Mouse (Mus musculus) bone marrow macrophage, adult 2 months (primary cell): Measurements from ENCODE around the gene Rbm4b. TPM values are rescaled to one million over a fixed set of nuclear protein-coding genes. Genes with fewer than 3 reads are reported as not detected.
"Not testable (repeated sequence)": the region's sequence is repeated elsewhere in the genome, so short reads cannot be mapped to it uniquely, and the experiment has no call there.

ENCODE experiments used
- H3K27ac ChIP-seq: 2 replicates; pipeline ENCODE4 v1.5.1; 2012; ENCODE audit warnings: low read depth, low read length; ENCODE audit not compliant: insufficient read depth
- H3K4me1 ChIP-seq: 2 replicates; pipeline ENCODE4 v1.6.1; 2012; ENCODE audit warnings: low read length; ENCODE audit not compliant: control insufficient read depth, insufficient read depth
- H3K4me3 ChIP-seq: 2 replicates; pipeline ENCODE4 v1.5.1; 2012; ENCODE audit warnings: mild to moderate bottlenecking, low read length, moderate library complexity; ENCODE audit not compliant: insufficient read depth
- CTCF ChIP-seq: IDR thresholded peaks from 2 replicates; pipeline ENCODE4 v1.5.1; 2012; ENCODE audit warnings: low read depth, mild to moderate bottlenecking, low read length, moderate library complexity
- POLR2A ChIP-seq: IDR thresholded peaks from 2 replicates; pipeline ENCODE4 v1.6.1; 2012; ENCODE audit warnings: mild to moderate bottlenecking, low read depth, low read length, borderline replicate concordance
- polyA plus RNA-seq: library from polyadenylated mRNA; stranded (reverse); fragments of >200 nt; gene quantifications from 2 replicates; pipeline ENCODE4 v1.2.4, GENCODE M21; 2012; ENCODE audit not compliant: missing spikeins, insufficient read depth, insufficient read length

Rbm4b gene
- polyA plus RNA-seq, 1 experiment, result 6.2 TPM

DNA sequence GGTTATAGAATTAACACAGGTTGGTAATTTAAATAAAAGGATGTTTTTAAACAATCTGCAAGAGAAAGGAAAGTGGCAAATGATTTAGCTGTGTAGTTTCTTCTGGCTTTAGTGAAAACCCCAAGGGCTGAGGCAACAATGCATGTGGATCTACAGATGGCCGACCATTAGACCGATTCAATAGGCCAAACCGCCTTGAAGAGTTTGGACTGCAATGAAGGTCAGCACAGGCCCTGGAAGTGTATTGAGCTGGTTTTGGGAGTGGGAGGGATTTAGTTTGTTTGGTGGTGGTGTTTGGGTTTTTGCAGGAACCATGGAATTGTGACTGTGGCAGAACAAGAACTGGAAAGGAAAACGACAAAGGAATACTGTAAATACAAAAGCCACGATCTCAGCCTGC lies 42.8 kb downstream of the Rbm4b start:
- Histone ChIP-seq H3K4me3 (no peak overlapping the region), H3K27ac (no peak overlapping the region), H3K4me1 (peaks cover 4% of the 10 kb centered on the region)
- no peak for TF ChIP-seq CTCF
- no peak for TF ChIP-seq POLR2A

DNA sequence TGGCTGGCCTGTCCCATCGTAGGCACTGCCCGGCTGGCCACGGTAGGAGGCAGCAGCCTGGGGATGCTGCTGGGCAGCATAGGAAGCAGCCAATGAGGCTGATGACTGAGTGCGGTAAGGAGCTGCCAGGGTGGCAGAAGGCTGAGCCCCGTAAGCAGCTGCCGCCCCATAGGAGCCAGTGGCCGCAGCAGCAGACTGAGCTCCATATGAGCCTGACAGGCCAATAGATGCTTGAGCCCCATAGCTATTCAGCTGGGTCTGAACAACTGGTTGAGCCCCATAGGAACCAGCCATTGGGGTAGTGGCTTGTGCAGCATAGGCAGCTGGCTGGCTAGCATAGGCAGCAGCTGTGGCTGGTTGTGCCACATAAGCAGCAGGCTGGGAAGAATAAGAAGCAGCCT lies 46.4 kb downstream of the Rbm4b start:
- TF ChIP-seq POLR2A, result no peak
- TF ChIP-seq CTCF, result no peak
- H3K4me1 ChIP-seq, result peaks cover 2% of the 10 kb centered on the region
- H3K4me3 ChIP-seq, result no peak overlapping the region
- H3K27ac ChIP-seq, result no peak overlapping the region

DNA sequence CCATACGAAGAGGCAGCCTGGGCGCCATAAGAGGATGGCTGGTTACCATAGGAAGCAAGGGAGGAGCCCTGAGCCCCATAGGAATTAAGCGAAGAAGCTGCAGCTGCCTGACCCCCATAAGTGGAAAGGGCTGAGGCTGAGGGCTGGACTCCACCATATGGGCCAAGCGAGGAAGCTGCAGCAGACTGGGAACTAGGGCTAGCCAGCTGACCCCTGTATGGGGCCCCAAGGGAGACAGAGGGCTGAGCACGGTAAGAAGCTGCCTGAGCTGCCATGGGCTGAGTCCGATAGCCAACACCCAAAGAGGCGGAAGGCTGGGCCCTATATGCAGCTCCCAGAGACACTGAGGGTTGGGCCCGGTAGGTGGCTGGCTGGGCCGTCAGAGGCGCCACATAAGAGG lies 47.0 kb downstream of the Rbm4b start:
- H3K27ac ChIP-seq, result no peak overlapping the region
- no peak overlapping the region for H3K4me3 ChIP-seq
- no peak for TF ChIP-seq POLR2A
- TF ChIP-seq CTCF, result no peak
- peaks cover 7% of the 10 kb centered on the region for H3K4me1 ChIP-seq

DNA sequence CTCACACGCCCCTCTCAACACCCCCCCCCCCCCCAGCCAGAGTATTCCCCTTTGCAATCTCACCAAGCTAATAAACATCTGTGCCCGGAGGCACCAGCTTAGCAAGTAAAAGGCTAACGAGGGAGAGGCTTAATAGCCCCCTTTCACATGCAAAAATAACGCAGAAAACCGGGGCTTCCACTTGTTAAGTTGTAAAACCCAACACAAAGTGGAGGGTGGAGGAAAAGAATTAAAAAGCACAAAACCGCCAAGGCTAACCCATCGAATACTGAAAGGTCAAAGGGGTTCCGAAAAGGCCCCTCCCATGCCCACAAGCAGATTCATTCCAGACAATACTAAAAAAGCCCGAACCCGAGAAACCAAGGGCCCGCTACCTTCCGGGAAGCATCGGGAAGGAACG lies 54.0 kb downstream of the Rbm4b start:
- peak overlapping the region; percentile 71 for H3K27ac ChIP-seq

DNA sequence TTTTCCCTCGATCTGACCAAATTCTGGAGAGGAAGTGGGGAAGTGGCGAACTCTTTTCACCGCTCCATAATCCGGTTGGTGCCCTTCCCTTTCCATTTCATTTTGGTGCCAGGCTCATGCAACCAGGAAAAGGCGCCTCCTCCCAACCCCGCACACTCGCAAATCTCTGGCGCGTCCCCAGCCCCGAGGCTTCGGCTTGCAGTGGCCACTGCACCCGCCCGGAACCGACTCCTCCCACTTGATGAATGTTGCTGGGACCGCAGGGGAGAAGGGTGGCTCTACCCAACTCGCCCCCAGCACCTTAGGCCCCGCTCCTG lies 54.4 kb downstream of the Rbm4b start:
- Histone ChIP-seq H3K4me3 (peak overlapping the region; percentile 90), H3K27ac (peak overlapping the region; percentile 71), H3K4me1 (peaks cover 10% of the 10 kb centered on the region)
- TF ChIP-seq POLR2A, result no peak
- no peak for TF ChIP-seq CTCF

More for the DNA sequence above, 54.0 kb downstream of the Rbm4b start:
- no peak for TF ChIP-seq POLR2A
- no peak for TF ChIP-seq CTCF
- Histone ChIP-seq H3K4me1 (peaks cover 10% of the 10 kb centered on the region), H3K4me3 (peak overlapping the region; percentile 90)

DNA sequence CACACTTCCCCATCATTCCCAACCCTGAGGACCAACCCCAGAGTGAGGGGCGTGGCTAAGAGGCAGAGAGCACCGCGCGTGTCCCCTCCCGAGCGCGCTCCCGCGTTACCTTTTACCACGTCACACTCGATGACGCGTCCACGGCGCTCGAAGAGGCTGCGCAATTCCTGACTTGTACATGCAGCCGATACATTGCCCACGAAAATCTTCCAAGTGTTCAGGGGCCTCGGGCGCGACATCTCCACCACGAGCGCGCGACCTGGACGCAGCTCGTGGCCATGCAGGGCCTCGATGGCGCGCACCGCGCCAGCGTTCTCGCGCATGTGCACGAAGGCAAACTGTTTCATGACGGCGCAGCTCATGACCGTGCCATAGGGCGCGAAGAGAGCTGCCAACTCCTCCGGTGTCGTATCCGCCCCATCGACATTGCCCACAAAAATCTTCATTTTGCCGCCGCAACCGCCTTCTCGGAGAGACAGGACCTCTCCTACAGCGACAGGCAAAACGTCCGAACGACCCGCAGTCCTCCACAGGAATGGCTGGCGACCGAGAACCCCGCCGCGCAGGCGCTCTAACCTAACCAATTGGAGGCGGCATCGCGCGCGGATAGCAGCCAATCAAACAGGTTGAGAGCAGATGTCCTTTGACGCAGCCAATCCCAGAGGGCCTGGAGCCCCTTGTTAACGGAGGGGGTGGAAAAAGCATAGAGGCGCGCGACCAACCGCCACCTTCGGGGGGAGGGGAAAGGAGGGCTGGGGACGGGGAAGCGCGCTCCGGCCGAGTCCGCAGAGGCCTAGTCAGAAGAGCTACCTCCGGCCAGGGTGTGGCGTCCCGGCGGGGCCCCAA lies 55.0 kb downstream of the Rbm4b start, which contains the start of the genes Gm21992 and Rbm14:
Gm21992 (minus strand) TSS at position 550 of the 846 bp plus-strand sequence.
Rbm14 (minus strand) TSS at position 572 of the 846 bp plus-strand sequence.
- no peak for TF ChIP-seq CTCF
- peak; percentile 81 for TF ChIP-seq POLR2A
- peak within 1 kb of the TSS; percentile 80 for H3K27ac ChIP-seq
- peaks cover 10% of the 10 kb centered on the region for H3K4me1 ChIP-seq
- H3K4me3 ChIP-seq, result peak within 1 kb of the TSS; percentile 90

DNA sequence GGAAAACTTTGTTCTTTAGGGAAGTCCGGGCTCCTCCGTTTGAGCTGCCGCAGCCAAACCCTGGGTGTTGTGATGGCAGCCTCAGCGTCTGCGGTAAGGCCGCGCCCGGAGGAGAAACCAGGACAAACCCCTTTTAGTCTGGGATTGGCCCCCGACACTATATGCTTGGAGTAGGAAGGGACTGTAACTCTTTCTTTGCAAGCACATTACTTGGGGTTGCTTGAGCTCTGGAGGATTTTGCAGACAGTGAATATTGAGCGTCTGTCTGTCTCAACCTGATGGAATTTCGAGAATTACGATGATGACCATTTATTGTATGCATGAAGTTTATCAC lies 55.6 kb downstream of the Rbm4b start:
- Histone ChIP-seq H3K4me1 (peaks cover 10% of the 10 kb centered on the region), H3K4me3 (peak overlapping the region; percentile 70)
- TF ChIP-seq POLR2A, result no peak; the same call in 1 of the 2 replicates
- TF ChIP-seq CTCF, result no peak

DNA sequence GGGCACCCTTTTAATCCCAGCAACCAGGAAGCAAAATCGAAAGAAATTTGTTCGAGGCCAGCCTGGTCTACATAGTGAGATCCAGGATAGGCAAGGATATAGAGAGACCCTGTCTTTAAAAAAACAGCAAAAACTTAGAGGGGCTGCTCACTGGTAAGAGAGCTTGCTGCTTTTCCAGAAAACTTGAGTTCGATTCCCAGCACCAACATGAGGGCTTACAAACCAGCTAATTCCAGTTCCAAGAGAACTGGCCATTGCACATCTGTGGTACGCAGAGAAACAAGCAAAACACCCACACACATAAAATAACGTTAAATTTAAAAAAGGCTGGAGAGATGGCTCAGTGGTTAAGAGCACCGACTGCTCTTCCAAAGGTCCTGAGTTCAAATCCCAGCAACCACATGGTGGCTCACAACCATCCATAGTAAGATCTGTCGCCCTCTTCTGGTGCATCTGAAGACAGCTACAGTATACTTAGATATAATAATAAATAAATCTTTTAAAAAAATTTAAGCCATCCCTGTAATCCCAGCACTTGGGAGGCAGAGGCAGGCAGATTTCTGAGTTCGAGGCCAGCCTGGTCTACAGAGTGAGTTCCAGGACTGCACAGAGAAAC lies 56.1 kb downstream of the Rbm4b start:
- H3K4me1 ChIP-seq, result not testable (repeated sequence)
- Histone ChIP-seq H3K27ac (peak overlapping the region; percentile 80; the same call in 1 of the 2 replicates), H3K4me3 (peak overlapping the region; percentile 70)

More for the DNA sequence above, 55.6 kb downstream of the Rbm4b start:
- peak overlapping the region; percentile 80 for H3K27ac ChIP-seq

DNA sequence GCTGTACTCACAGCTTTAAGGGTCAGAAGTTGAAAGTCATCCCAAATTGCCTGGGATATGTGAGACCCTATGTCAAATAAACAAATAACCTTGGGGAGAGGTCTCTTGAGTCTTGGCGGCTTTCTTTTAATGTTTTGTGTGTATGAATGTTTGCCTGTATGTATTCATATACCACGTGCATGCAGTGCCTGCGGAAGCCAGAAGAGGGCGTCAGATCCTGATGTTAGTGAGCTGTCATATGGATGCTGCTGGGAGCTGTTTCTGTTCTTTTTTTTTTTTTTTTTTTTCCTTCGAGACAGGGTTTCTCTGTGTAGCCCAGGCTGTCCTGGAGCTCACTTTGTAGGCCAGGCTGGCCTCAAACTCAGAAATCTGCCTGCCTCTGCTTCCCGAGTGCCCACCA lies 56.7 kb downstream of the Rbm4b start:
- Histone ChIP-seq H3K4me3 (no peak overlapping the region), H3K4me1 (peaks cover 5% of the 10 kb centered on the region), H3K27ac (no peak overlapping the region)
- TF ChIP-seq POLR2A (no peak), CTCF (no peak)

Other genes with a start within 250 kb of the Rbm4b start
- 1.8 and 3.7 TPM in 2 replicates for gene Pcx, start 246.0 kb upstream of the Rbm4b start, polyA plus RNA-seq
- 0.50 and 0.73 TPM in 2 replicates for gene Lrfn4, start 140.8 kb upstream of the Rbm4b start, polyA plus RNA-seq
- 25.5 and 33.7 TPM in 2 replicates for gene Rce1, start 130.9 kb upstream of the Rbm4b start, polyA plus RNA-seq
- gene Gm960, start 57.8 kb upstream of the Rbm4b start, polyA plus RNA-seq, result not detected in 2 replicates
- not detected in 2 replicates for gene Sptbn2, start 45.3 kb upstream of the Rbm4b start, polyA plus RNA-seq
- gene Rbm4, start 37.4 kb downstream of the Rbm4b start, polyA plus RNA-seq, result 18.5 and 18.6 TPM in 2 replicates
- gene Gm21992, start 55.1 kb downstream of the Rbm4b start, polyA plus RNA-seq, result 9.0 and 22.6 TPM in 2 replicates
- gene Rbm14, start 55.1 kb downstream of the Rbm4b start, polyA plus RNA-seq, result 21.0 and 22.9 TPM in 2 replicates
- gene Ccs, start 82.8 kb downstream of the Rbm4b start, polyA plus RNA-seq, result 42.5 and 42.8 TPM in 2 replicates
- not detected in 2 replicates for gene Ccdc87, start 82.9 kb downstream of the Rbm4b start, polyA plus RNA-seq
- 23.6 and 29.5 TPM in 2 replicates for gene Ctsf, start 98.6 kb downstream of the Rbm4b start, polyA plus RNA-seq
- gene Actn3, start 121.4 kb downstream of the Rbm4b start, polyA plus RNA-seq, result 0.56 TPM in 1 of 2 replicates, not detected in the other
- 12.0 and 14.2 TPM in 2 replicates for gene Zdhhc24, start 122.2 kb downstream of the Rbm4b start, polyA plus RNA-seq
- 2.0 and 3.0 TPM in 2 replicates for gene Bbs1, start 150.1 kb downstream of the Rbm4b start, polyA plus RNA-seq
- 39.7 and 62.7 TPM in 2 replicates for gene Dpp3, start 171.8 kb downstream of the Rbm4b start, polyA plus RNA-seq
- 4.6 and 5.4 TPM in 2 replicates for gene Peli3, start 186.6 kb downstream of the Rbm4b start, polyA plus RNA-seq
- 45.6 and 53.2 TPM in 2 replicates for gene Mrpl11, start 205.7 kb downstream of the Rbm4b start, polyA plus RNA-seq
- gene Npas4, start 233.8 kb downstream of the Rbm4b start, polyA plus RNA-seq, result 1.3 and 1.6 TPM in 2 replicates